Mouse (Mus musculus): ENCODE results near the gene Tbc1d21.

- TF ChIP-seq POLR2A (IDR thresholded peaks at IDR 0.05; ENCODE audit: low read depth, low read length): no peak
- TF ChIP-seq MAX (IDR thresholded peaks at IDR 0.05; ENCODE audit: low read length): no peak
- TF ChIP-seq CTCF (conservative IDR thresholded peaks at IDR 0.05 in 1 of 2, IDR thresholded peaks at IDR 0.05 in 1 of 2; ENCODE audit: low read depth in 2 of 2, low read length in 2 of 2): no peak
- no peak for TF ChIP-seq POLR2AphosphoS2 (IDR thresholded peaks at IDR 0.05; ENCODE audit: low read depth, low read length)
These were observed 24.3 kb downstream of the Tbc1d21 start for GRCm38 (mm10) chr9:58345963-58346362.
